Mouse (Mus musculus): ENCODE results near the gene Vmn1r78. TPM values are rescaled to one million over a fixed set of nuclear protein-coding genes. Genes with fewer than 3 reads are reported as not detected.
"Not testable (repeated sequence)": the region's sequence is repeated elsewhere in the genome, so short reads cannot be mapped to it uniquely, and the experiment has no call there.

The Vmn1r78 gene
- not detected for total RNA-seq (2021)
- long read RNA-seq, experiment 1: 0 reads
- long read RNA-seq, experiment 2: 0 reads

DNA sequence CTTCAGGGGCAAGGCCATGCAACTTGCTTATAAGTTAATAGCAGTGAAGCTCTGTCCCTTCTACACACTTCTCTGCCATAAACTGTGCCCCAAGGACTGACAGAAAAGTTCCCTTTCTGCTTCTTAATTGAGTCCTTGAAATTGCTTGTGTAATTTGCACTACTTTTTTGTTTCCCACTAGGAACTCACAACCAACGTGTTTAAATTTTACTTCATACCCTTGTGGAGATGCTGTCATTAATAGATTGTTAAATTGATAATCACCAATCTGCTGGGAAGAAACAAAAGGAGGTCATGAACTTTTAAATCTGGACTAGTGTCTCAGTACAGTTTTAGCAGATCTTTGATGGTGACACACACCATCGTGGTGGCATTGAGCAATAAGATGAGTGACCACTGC lies at the start of gene Vmn1r78:
Vmn1r78 (plus strand) TSS at position 301 of the 400 bp plus-strand sequence.
- intact Hi-C loops (cut with DNase I): no loop called here
- Histone ChIP-seq H3K27ac (no peak within 1 kb of the TSS), H3K4me3 (no peak within 1 kb of the TSS)
- no peak for DNase-seq
- no peak for TF ChIP-seq CTCF (IDR thresholded peaks at IDR 0.05)

DNA sequence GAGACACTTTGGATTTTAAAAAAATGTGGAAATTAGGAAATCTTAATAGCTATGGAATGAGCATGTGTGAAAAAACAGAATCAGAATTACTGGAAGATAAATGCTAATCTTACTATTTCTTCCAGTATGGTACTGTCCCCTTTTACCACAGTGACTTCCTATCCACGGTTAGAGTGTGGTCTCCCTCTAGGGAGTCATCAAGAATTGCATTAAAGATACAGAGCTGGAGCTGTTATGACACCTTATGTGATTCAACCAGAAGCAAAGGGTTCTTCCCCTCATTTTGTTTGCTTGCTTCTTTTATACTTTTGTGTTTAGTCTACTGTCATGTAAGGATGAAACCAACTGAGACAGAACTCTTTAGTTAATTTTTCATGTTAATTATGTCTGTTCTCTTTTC lies 6.4 kb downstream of the Vmn1r78 start:
- DNase-seq; H3K27ac ChIP-seq; intact Hi-C loops (cut with DNase I); H3K4me3 ChIP-seq: not testable (repeated sequence)

DNA sequence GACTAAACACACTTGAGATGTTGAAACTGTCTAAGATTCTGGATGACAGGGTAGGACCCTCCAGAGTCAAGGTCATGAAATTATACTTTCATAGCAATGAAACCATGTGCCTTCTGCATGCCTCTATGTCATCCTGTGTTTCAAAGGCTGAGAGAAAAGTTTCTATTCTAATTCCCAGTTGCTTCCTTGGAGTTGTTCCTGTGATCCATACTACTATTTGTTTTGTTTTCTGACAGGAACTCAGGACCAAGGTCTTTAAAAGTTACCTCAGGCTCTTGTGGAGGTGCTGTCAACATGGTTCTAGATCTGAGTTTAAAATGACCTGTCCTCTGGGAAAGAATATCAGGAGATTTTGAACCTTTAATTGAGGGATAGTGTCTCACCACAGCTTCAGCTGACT lies 20.9 kb downstream of the Vmn1r78 start, which contains the start of gene Vmn1r79:
Vmn1r79 (plus strand) TSS at position 301 of the 400 bp plus-strand sequence.
- DNase-seq; intact Hi-C loops (cut with DNase I); H3K4me3 ChIP-seq; H3K27ac ChIP-seq: not testable (repeated sequence)

DNA sequence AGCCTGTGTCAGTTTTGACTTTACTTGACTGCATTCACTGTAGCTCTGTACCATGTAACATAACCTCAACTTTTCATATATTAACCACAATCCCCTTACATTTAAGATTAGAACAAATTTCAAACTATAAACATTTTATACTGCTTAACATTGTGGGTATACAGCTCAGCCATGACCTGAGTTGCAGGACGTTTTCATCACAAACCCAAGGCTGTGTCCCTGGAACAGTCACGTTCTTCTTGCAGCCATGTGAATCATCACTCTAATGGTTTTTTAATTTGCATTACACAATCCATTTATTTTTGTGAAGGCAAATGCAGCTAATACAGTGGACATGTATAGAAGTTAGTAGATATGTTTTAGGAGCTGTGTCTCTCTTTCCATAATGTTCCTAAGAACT lies 22.9 kb downstream of the Vmn1r78 start:
- DNase-seq; H3K27ac ChIP-seq; H3K4me3 ChIP-seq; intact Hi-C loops (cut with DNase I): not testable (repeated sequence)

DNA sequence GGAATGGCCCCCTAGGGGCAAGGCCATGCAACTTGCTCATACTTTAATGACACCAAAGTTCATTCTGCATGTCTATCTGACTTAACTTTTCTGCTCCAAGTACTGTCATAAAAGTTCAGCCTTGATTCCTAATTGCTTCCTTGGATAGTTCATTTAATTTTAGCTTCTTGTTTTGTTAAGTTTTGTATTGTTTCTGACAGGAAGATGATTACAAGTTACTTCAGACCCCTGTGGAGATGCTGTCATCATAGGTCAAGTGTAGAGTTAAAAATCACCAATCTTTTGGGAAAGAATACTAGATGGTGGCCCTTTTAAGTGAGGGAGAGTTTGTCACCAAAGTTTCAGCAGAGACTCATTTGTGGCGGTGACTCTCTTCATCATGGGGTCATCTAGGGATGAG lies 38.9 kb downstream of the Vmn1r78 start, which contains the start of gene Vmn1r80:
Vmn1r80 (plus strand) TSS at position 301 of the 400 bp plus-strand sequence.
- TF ChIP-seq CTCF (IDR thresholded peaks at IDR 0.05): no peak
- Histone ChIP-seq H3K27ac (no peak within 1 kb of the TSS), H3K4me3 (no peak within 1 kb of the TSS)
- intact Hi-C loops (cut with DNase I): no loop called here
- DNase-seq: no peak

DNA sequence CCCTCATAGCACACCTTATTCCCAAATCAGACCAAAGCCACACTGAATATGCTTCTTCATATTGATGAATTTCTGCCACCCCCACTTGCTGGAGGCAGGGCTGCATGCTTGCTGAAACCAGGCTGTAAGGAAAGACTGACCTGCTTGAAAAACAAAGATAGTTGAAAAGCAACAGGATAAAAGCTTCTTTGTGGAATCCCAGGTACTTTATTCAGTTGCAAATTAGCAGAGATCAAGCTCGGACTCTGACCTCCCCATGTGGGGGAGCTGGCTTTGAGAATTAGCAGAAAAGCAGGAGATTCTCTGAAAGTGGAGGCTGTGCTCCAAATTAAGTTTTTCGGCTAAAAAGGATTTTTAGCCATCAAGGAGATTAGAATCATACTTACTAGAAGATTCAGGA lies 54.1 kb downstream of the Vmn1r78 start:
- TF ChIP-seq CTCF (IDR thresholded peaks at IDR 0.05): no peak
- Histone ChIP-seq H3K27ac (no peak overlapping the region), H3K4me3 (no peak overlapping the region)
- intact Hi-C loops (cut with DNase I): no loop called here
- DNase-seq: no peak

Other genes with a start within 250 kb of the Vmn1r78 start
- not detected for gene Vmn1r76, start 212.0 kb upstream of the Vmn1r78 start, total RNA-seq (2021)
- gene Vmn1r77, start 113.5 kb upstream of the Vmn1r78 start, total RNA-seq (2021): not detected
- not detected for gene Vmn1r79, start 21.0 kb downstream of the Vmn1r78 start, total RNA-seq (2021)
- gene Vmn1r80, start 39.0 kb downstream of the Vmn1r78 start, total RNA-seq (2021): not detected
- gene Vmn1r81, start 118.0 kb downstream of the Vmn1r78 start, total RNA-seq (2021): not detected
- gene Vmn1r82, start 150.2 kb downstream of the Vmn1r78 start, total RNA-seq (2021): not detected
- not detected for gene Vmn1r83, start 179.2 kb downstream of the Vmn1r78 start, total RNA-seq (2021)
- gene Vmn1r84, start 219.0 kb downstream of the Vmn1r78 start, total RNA-seq (2021): not detected

All from gastrocnemius, adult 2 months (tissue).